Mouse (Mus musculus) right cerebral cortex, postnatal 36 days (tissue): ENCODE data around the gene Ppcs.

Source experiments
- DNase-seq, 2 experiments: peaks; one replicate each; pipeline ENCODE4 v3.0.0; 2022; ENCODE audit warnings: low spot score in 2 of 2, mixed read lengths in 1 of 2

Gene Ppcs

GRCm38 (mm10) chr4:119422294-119422964 is at the start of gene Ppcs, which contains the start of gene Zmynd12:
Gene Ppcs (minus strand): TSS chr4:119422420.
Gene Zmynd12 (plus strand): TSS chr4:119422814.
- DNase-seq, result peak; percentile 80 to 83

GRCm38 (mm10) chr4:119467720-119468380 is 45.6 kb upstream of the Ppcs start:
- no peak for DNase-seq

- no peak for DNase-seq
Measured at GRCm38 (mm10) chr4:119465841-119466240, 43.6 kb upstream of the Ppcs start.

GRCm38 (mm10) chr4:119463756-119464419 is 41.7 kb upstream of the Ppcs start:
- no peak for DNase-seq

GRCm38 (mm10) chr4:119462858-119463755 is 40.9 kb upstream of the Ppcs start:
- DNase-seq, result no peak

- no peak for DNase-seq
Measured at GRCm38 (mm10) chr4:119462457-119462856, 40.2 kb upstream of the Ppcs start.

GRCm38 (mm10) chr4:119460728-119461141 is 38.5 kb upstream of the Ppcs start:
- peak; percentile 84 for DNase-seq

GRCm38 (mm10) chr4:119460296-119460695 is 38.1 kb upstream of the Ppcs start:
- DNase-seq, result peak in 1 of 2 experiments; percentile 14

GRCm38 (mm10) chr4:119453533-119453932 is 31.3 kb upstream of the Ppcs start:
- no peak for DNase-seq

GRCm38 (mm10) chr4:119453128-119453527 is 30.9 kb upstream of the Ppcs start:
- no peak for DNase-seq

- DNase-seq, result no peak
Measured at GRCm38 (mm10) chr4:119450436-119450835, 28.2 kb upstream of the Ppcs start.

GRCm38 (mm10) chr4:119447786-119448185 is 25.6 kb upstream of the Ppcs start:
- no peak for DNase-seq

GRCm38 (mm10) chr4:119447261-119447660 is 25.0 kb upstream of the Ppcs start:
- DNase-seq, result no peak

GRCm38 (mm10) chr4:119442539-119442938 is 20.3 kb upstream of the Ppcs start:
- no peak for DNase-seq

GRCm38 (mm10) chr4:119441836-119442235 is 19.6 kb upstream of the Ppcs start:
- no peak for DNase-seq

- DNase-seq, result no peak
Measured at GRCm38 (mm10) chr4:119437936-119438335, 15.7 kb upstream of the Ppcs start.

GRCm38 (mm10) chr4:119430678-119431077 is 8.5 kb upstream of the Ppcs start:
- DNase-seq, result no peak

- no peak for DNase-seq
Measured at GRCm38 (mm10) chr4:119427680-119428079, 5.5 kb upstream of the Ppcs start.

GRCm38 (mm10) chr4:119425601-119426000 is 3.4 kb upstream of the Ppcs start:
- DNase-seq, result no peak

GRCm38 (mm10) chr4:119425077-119425476 is 2.9 kb upstream of the Ppcs start:
- DNase-seq, result no peak

GRCm38 (mm10) chr4:119421921-119422293 is 313 bp downstream of the Ppcs start:
- DNase-seq, result peak in 1 of 2 experiments; percentile 7

- DNase-seq, result no peak
Measured at GRCm38 (mm10) chr4:119421191-119421590, 1.0 kb downstream of the Ppcs start.
